Mouse (Mus musculus) C2C12 (cell line): ENCODE measurements around the gene Car14.

Experiments
- CTCF ChIP-seq: IDR thresholded peaks from one replicate; pipeline ENCODE4 v1.5.1; 2011; ENCODE audit not compliant: control insufficient read depth, insufficient read depth, insufficient read length
- MAX ChIP-seq: IDR thresholded peaks from one replicate; pipeline ENCODE4 v1.6.1; 2011; ENCODE audit warnings: mild to moderate bottlenecking, control low read depth
- MYOG ChIP-seq: IDR thresholded peaks from one replicate; pipeline ENCODE4 v1.6.1; 2011; ENCODE audit not compliant: control insufficient read depth, insufficient read length; ENCODE audit errors: extremely low read depth
- USF1 ChIP-seq: IDR thresholded peaks from one replicate; pipeline ENCODE4 v1.6.1; 2011; ENCODE audit warnings: low read depth, mild to moderate bottlenecking, control low read depth, moderate library complexity

- no peak for TF ChIP-seq CTCF
- TF ChIP-seq MAX, result no peak
- no peak for TF ChIP-seq USF1
- TF ChIP-seq MYOG, result no peak
Observed at GRCm38 (mm10) chr3:95902373-95902625, 2.2 kb downstream of the Car14 start.
